Mouse (Mus musculus) neural tube, embryonic 12.5 days (tissue): ENCODE data around the gene Srsf6. TPM values are rescaled to one million over a fixed set of nuclear protein-coding genes. Genes with fewer than 3 reads are reported as not detected.
"Not testable (repeated sequence)": the region's sequence is repeated elsewhere in the genome, so short reads cannot be mapped to it uniquely, and the experiment has no call there.

Experiments
- ATAC-seq: fragments of 200-750 bp; cut with Nextera tagmentation; 2 replicates; pipeline ENCODE4 v1.8.0; 2017; ENCODE audit warnings: low read depth, mild to moderate bottlenecking, moderate TSS enrichment, moderate library complexity; ENCODE audit not compliant: low FRiP score
- H3K27ac ChIP-seq: fragments of 300-500 bp; sonication (generic); 2 replicates; pipeline ENCODE4 v1.5.1; 2016
- H3K27me3 ChIP-seq: fragments of 300-500 bp; sonication (generic); replicated peaks from 2 replicates; pipeline ENCODE4 v1.6.1; 2016; ENCODE audit warnings: mild to moderate bottlenecking
- H3K36me3 ChIP-seq: fragments of 300-500 bp; sonication (generic); 2 replicates; pipeline ENCODE4 v1.6.1; 2016; ENCODE audit warnings: mild to moderate bottlenecking
- H3K4me1 ChIP-seq: fragments of 300-500 bp; sonication (generic); 2 replicates; pipeline ENCODE4 v1.6.1; 2016
- H3K4me2 ChIP-seq: fragments of 300-500 bp; sonication (generic); replicated peaks from 2 replicates; pipeline ENCODE4 v1.6.1; 2016; ENCODE audit warnings: mild to moderate bottlenecking
- H3K4me3 ChIP-seq: fragments of 300-500 bp; sonication (generic); 2 replicates; pipeline ENCODE4 v1.5.1; 2016
- H3K9ac ChIP-seq: fragments of 300-500 bp; sonication (generic); 2 replicates; pipeline ENCODE4 v1.6.1; 2016; ENCODE audit warnings: mild to moderate bottlenecking
- H3K9me3 ChIP-seq: fragments of 300-500 bp; sonication (generic); 2 replicates; pipeline ENCODE4 v1.6.1; 2016; ENCODE audit warnings: mild to moderate bottlenecking
- WGBS: fragments of 180-500 bp; shearing (Covaris S2); methylation state at CpG from one replicate; pipeline ENCODE4 v1.1.7; 2016; 5-methylcytosine and 5-hydroxymethylcytosine counted together
- polyA plus RNA-seq: library from polyadenylated mRNA; unstranded; fragments of >200 nt; fragmentation: Nextera tagmentation; extraction: Ambion mirVana; gene quantifications from 2 replicates; pipeline ENCODE4 v1.2.1, GENCODE M21; 2016

The Srsf6 gene
- 222 and 241 TPM in 2 replicates for polyA plus RNA-seq

- Histone ChIP-seq H3K4me1 (peaks cover 12% of the 10 kb centered on the region), H3K27me3 (no peaks in the 10 kb centered on the region), H3K36me3 (peaks cover 29% of the 10 kb centered on the region), H3K9ac (peak within 1 kb of the TSS; percentile 100), H3K27ac (peak within 1 kb of the TSS; percentile 97), H3K9me3 (no peaks in the 10 kb centered on the region), H3K4me3 (peak within 1 kb of the TSS; percentile 99), H3K4me2 (peak within 1 kb of the TSS; percentile 80)
- under 1% methylated on average over 68 of the region's 68 CpGs for WGBS
- peak; percentile 92 for ATAC-seq
Measured at GRCm38 (mm10) chr2:162931123-162931673, at the start of gene Srsf6. TSS of gene Srsf6 (plus strand) at chr2:162931528.

DNA sequence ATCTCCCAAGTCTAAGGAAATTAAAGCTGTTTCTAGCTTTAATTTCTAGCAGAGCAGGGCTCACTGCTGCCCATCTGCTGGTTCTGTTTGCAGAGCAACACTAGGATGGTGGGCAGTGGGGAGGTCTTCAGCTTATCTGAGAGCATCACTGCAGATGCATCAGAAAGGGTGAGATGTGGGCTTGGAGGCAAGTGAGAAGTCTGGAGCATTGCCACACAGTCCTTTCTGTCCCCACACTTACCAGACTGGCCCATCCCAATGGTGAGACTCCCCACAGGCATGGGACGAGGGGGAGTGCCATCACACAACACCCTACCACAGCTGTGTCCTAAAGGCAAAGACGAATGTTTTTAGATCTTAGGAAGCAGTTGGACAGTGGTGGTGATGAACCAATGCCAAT, 47.2 kb upstream of the Srsf6 start:
- WGBS, result 77% methylated on average over 2 of the region's 2 CpGs
- no peak overlapping the region for H3K27ac ChIP-seq
- H3K9ac ChIP-seq, result no peak overlapping the region
- H3K4me2 ChIP-seq, result no peak overlapping the region
- no peaks in the 10 kb centered on the region for H3K27me3 ChIP-seq
- H3K4me3 ChIP-seq, result no peak overlapping the region
- ATAC-seq, result no peak
- no peaks in the 10 kb centered on the region for H3K9me3 ChIP-seq
- no peaks in the 10 kb centered on the region for H3K36me3 ChIP-seq
- no peaks in the 10 kb centered on the region for H3K4me1 ChIP-seq

DNA sequence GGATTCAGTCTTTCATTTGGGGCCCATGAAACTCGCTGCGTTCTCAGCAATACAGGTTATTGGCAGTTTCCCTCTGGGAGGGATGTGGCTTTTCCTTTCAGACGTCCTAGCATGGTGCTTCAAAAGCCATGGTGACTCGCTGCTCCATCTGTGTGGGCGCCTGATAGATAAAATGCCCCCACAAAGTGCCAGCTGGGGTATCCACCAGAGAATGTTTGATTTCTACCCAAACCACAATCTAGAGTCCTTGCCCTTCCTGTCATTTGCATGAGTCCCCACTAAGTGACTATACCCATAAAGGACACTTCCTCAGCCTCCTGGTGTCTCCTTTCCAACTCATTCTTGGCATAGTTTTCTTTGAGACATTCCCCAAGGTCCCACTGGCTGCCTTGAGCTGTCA, 44.2 kb upstream of the Srsf6 start:
- no peak for ATAC-seq

DNA sequence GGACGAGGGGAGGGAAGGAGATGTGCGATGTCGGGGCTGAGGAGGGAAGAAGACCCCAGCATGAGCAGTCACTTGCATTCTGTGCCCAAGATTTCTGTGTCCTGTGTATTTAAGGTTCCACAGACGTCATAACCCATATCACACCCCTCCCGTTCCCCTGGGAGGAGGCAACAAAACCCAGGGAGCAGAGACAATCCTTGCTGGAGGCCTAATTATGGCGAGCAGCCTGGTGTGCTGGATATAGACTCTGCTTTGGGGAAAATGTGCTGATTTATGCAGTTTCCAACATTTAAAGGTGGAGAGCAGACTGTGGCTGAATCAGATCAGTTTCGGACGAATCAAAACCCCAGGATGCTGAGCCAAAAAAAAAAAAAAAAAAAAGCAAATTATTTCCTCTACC, 42.7 kb upstream of the Srsf6 start:
- no peaks in the 10 kb centered on the region for H3K9me3 ChIP-seq
- H3K4me1 ChIP-seq, result no peaks in the 10 kb centered on the region
- H3K27ac ChIP-seq, result no peak overlapping the region
- no peak overlapping the region for H3K9ac ChIP-seq
- H3K27me3 ChIP-seq, result no peaks in the 10 kb centered on the region
- WGBS, result 75% methylated on average over 8 of the region's 8 CpGs
- H3K4me2 ChIP-seq, result no peak overlapping the region
- ATAC-seq, result no peak
- H3K36me3 ChIP-seq, result no peaks in the 10 kb centered on the region
- no peak overlapping the region for H3K4me3 ChIP-seq

More for the DNA sequence above, 44.2 kb upstream of the Srsf6 start:
- Histone ChIP-seq H3K4me1 (no peaks in the 10 kb centered on the region), H3K9me3 (no peaks in the 10 kb centered on the region), H3K36me3 (no peaks in the 10 kb centered on the region), H3K4me2 (no peak overlapping the region), H3K9ac (no peak overlapping the region), H3K4me3 (no peak overlapping the region), H3K27ac (no peak overlapping the region), H3K27me3 (no peaks in the 10 kb centered on the region)
- 76% methylated on average over 5 of the region's 5 CpGs for WGBS

DNA sequence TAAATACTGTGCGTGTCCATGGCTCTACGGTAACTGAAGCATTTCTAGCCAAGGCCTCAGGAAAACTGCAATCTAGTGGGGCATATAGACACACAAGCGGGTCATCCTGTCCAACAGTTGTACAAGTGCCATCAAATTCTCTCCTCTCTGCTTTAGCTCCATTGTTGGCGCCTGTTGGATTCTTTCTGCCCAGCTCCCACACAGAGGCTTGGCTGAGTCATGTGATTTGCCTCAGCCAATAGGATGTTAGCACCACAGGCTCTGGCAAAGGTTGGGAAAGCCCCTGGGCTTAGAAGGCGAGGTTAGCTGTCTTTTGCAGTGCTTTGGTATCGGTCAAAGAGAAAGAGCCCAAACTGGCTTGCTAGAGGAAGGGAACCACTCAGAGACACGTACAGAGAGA, 42.1 kb upstream of the Srsf6 start:
- H3K27me3 ChIP-seq, result no peaks in the 10 kb centered on the region
- no peak overlapping the region for H3K4me2 ChIP-seq
- H3K4me3 ChIP-seq, result no peak overlapping the region
- H3K9ac ChIP-seq, result no peak overlapping the region
- H3K36me3 ChIP-seq, result no peaks in the 10 kb centered on the region
- H3K9me3 ChIP-seq, result no peaks in the 10 kb centered on the region
- no peak for ATAC-seq
- WGBS, result 74% methylated on average over 7 of the region's 7 CpGs
- H3K4me1 ChIP-seq, result no peaks in the 10 kb centered on the region
- H3K27ac ChIP-seq, result no peak overlapping the region

GRCm38 (mm10) chr2:162889731-162890130, 41.6 kb upstream of the Srsf6 start:
- H3K27ac ChIP-seq, result no peak overlapping the region
- H3K36me3 ChIP-seq, result no peaks in the 10 kb centered on the region
- no peak for ATAC-seq
- H3K4me3 ChIP-seq, result no peak overlapping the region
- H3K9me3 ChIP-seq, result no peaks in the 10 kb centered on the region
- no peaks in the 10 kb centered on the region for H3K4me1 ChIP-seq
- H3K4me2 ChIP-seq, result no peak overlapping the region
- 82% methylated on average over 12 of the region's 12 CpGs for WGBS
- no peaks in the 10 kb centered on the region for H3K27me3 ChIP-seq
- no peak overlapping the region for H3K9ac ChIP-seq

- not testable (repeated sequence) for H3K4me1 ChIP-seq, H3K9me3 ChIP-seq, H3K4me2 ChIP-seq, H3K27me3 ChIP-seq, H3K36me3 ChIP-seq, H3K27ac ChIP-seq, ATAC-seq, H3K9ac ChIP-seq, H3K4me3 ChIP-seq
- 87% methylated on average over 3 of the region's 3 CpGs for WGBS
Measured at GRCm38 (mm10) chr2:162892979-162893378, 38.3 kb upstream of the Srsf6 start.

- WGBS, result 89% methylated on average over 20 of the region's 20 CpGs
Measured at GRCm38 (mm10) chr2:162899256-162899655, 32.1 kb upstream of the Srsf6 start.

GRCm38 (mm10) chr2:162899880-162900589, 31.3 kb upstream of the Srsf6 start:
- H3K4me2 ChIP-seq, result no peak overlapping the region

More at GRCm38 (mm10) chr2:162899256-162899655, 32.1 kb upstream of the Srsf6 start:
- H3K27me3 ChIP-seq, H3K4me2 ChIP-seq, ATAC-seq, H3K9me3 ChIP-seq, H3K9ac ChIP-seq, H3K4me3 ChIP-seq, H3K27ac ChIP-seq, H3K36me3 ChIP-seq, H3K4me1 ChIP-seq: not testable (repeated sequence)

GRCm38 (mm10) chr2:162900590-162900916, 30.8 kb upstream of the Srsf6 start:
- Histone ChIP-seq H3K27ac (no peak overlapping the region), H3K9me3 (no peaks in the 10 kb centered on the region), H3K9ac (no peak overlapping the region), H3K27me3 (no peaks in the 10 kb centered on the region), H3K4me1 (peaks cover 6% of the 10 kb centered on the region; the same call in 1 of the 2 replicates), H3K4me2 (no peak overlapping the region), H3K4me3 (no peak overlapping the region), H3K36me3 (no peaks in the 10 kb centered on the region)
- 7% methylated on average over 2 of the region's 2 CpGs for WGBS
- no peak for ATAC-seq

More at GRCm38 (mm10) chr2:162899880-162900589, 31.3 kb upstream of the Srsf6 start:
- Histone ChIP-seq H3K27ac (no peak overlapping the region), H3K36me3 (no peaks in the 10 kb centered on the region), H3K9me3 (no peaks in the 10 kb centered on the region), H3K4me1 (peaks cover 6% of the 10 kb centered on the region; the same call in 1 of the 2 replicates), H3K4me3 (no peak overlapping the region), H3K9ac (no peak overlapping the region), H3K27me3 (no peaks in the 10 kb centered on the region)
- ATAC-seq, result no peak
- 71% methylated on average over 12 of the region's 12 CpGs for WGBS

DNA sequence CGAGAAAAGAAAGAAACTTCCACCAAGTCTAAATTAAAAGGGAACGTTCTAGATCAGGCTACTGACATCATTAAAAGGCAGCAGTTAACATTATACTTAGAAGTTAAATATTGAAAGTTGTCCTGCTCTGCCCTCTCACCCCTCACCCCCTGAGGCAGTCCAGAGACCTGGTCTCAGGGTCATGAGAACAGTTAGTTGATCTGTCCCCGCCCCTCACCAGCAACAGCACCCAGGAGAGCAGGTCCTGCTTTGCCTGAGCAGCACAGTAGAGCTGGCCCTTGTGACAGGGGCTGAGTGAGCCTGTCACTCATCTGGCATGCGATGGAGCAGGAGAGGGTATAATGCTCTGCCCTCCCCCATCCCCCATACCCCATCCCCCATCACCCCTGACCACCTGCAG, 25.4 kb upstream of the Srsf6 start:
- Histone ChIP-seq H3K4me2 (no peak overlapping the region), H3K36me3 (no peaks in the 10 kb centered on the region), H3K4me1 (no peaks in the 10 kb centered on the region), H3K9ac (no peak overlapping the region), H3K27ac (no peak overlapping the region), H3K9me3 (no peaks in the 10 kb centered on the region), H3K27me3 (no peaks in the 10 kb centered on the region), H3K4me3 (no peak overlapping the region)
- ATAC-seq, result no peak
- WGBS, result 75% methylated on average over 4 of the region's 4 CpGs

DNA sequence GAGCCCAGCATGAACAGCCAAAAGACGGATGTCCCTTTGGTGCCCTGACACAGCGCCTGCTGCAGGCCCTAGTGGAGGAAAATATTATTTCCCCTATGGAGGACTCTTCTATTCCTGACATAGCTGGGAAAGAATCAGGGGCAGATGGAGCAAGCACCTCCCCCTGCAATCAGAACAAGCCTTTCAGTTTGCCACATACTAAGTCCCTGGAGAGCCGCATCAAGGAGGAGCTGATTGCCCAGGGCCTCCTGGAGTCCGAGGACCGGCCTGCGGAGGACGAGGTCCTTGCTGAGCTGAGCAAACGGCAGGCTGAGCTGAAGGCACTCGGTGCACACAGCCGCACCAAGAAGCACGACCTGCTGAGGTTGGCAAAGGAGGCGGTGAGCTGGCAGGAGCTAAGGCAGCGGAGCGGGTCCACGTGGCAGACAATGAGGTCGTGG, 23.3 kb upstream of the Srsf6 start:
- Histone ChIP-seq H3K4me1 (peaks cover 5% of the 10 kb centered on the region; the same call in 1 of the 2 replicates), H3K27ac (no peak overlapping the region), H3K4me3 (no peak overlapping the region), H3K9me3 (no peaks in the 10 kb centered on the region), H3K27me3 (no peaks in the 10 kb centered on the region), H3K4me2 (no peak overlapping the region), H3K36me3 (no peaks in the 10 kb centered on the region), H3K9ac (no peak overlapping the region)
- WGBS, result 46% methylated on average over 16 of the region's 16 CpGs
- ATAC-seq, result no peak

DNA sequence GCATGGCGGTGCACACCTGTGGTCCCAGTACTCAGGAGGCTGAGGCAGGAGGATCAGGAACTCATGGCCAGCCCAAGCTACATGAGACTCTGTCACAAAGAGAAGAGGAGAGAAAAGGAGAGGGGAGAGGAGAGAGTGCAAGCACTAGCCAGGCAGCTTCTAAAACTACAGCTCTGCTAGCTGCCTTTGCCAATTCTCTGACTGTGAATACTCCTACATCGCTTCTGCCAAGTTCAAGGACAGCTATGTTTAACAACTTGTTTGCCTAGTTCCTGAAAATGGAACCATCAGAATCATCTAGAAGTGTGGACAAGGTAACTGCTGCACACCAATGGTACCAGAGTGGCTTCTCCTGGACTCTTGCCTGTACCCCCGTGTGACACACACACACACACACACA, 17.3 kb upstream of the Srsf6 start:
- H3K9ac ChIP-seq, result no peak overlapping the region
- H3K4me3 ChIP-seq, result no peak overlapping the region
- no peaks in the 10 kb centered on the region for H3K36me3 ChIP-seq
- WGBS, result 86% methylated on average over 3 of the region's 3 CpGs
- H3K9me3 ChIP-seq, result no peaks in the 10 kb centered on the region
- no peak overlapping the region for H3K4me2 ChIP-seq
- no peaks in the 10 kb centered on the region for H3K27me3 ChIP-seq
- ATAC-seq, result no peak
- peaks cover 5% of the 10 kb centered on the region; the same call in 1 of the 2 replicates for H3K4me1 ChIP-seq
- no peak overlapping the region for H3K27ac ChIP-seq
